Mouse (Mus musculus) heart, postnatal 36 days (tissue): Measurements from ENCODE around the gene Defb30. TPM values are rescaled to one million over a fixed set of nuclear protein-coding genes. Genes with fewer than 3 reads are reported as not detected.

Experiments
- DNase-seq, 2 experiments: peaks; one replicate each; pipeline ENCODE4 v3.0.0; 2021 to 2022
- intact Hi-C: fragments of 180-260 bp; cut with DNase I; formaldehyde crosslinking; loops from one replicate; pipeline ENCODE4 v1.15.1; 2025
- total RNA-seq, 2 experiments: library from RNA; stranded (reverse); gene quantifications; 2 replicates each; pipeline ENCODE4 v1.2.3; 2021

The Defb30 gene
- total RNA-seq = not detected

DNA sequence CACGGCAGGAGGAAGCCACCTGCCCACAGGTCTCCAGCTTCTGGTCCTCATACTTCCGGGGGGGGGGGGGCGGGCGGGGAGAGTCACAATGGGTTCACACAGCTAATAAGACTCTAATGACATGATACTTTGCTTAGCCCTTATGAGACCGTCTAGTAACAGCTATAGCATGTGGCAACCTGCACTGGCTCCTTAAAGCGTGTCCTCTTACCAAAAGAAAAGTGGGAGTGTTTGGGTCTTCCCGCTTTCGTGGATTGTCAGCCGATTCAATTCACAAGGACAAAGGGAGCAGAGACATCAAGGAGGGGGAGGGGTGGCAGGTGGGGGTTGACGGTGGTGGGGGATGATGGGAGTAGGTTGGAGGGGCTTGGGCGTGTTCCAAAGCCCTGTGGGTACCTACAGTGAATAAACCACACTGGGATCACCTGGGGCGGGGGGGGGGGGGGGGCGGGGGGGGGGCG lies at the start of gene Defb30:
Defb30 (minus strand) TSS at position 51 of the 461 bp plus-strand sequence.
- intact Hi-C loops = loop anchor here (5.0 kb wide), 1 partner anchor 322 kb away; no protein-coding TSS in a partner anchor
- no peak for DNase-seq

DNA sequence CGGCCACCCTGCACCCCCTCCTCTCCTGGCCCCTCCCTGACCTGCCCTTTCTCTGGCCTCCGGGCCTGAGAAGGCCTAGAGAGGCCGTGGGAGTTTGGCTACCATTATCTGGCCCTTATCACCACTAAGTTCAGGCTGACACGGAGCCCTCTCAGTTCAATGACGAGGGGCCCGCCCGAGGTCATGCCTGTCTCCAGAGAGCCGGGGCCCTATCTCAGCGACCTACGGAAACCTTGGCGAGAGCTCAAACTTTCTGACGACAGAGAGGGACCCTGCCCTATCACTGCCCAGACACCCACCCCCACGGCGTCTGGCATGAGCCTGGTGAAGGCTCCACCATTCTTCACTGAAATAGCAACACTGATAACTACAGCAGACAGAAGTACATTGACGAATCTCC lies 17.9 kb upstream of the Defb30 start:
- intact Hi-C loops = loop anchor here (2.0 to 5.0 kb wide), 3 partner anchors 127 to 405 kb away; no protein-coding TSS in a partner anchor
- peak; percentile 63 to 68 for DNase-seq

- intact Hi-C loops = loop anchor here (2.0 to 5.0 kb wide), 3 partner anchors 128 to 406 kb away; no protein-coding TSS in a partner anchor
- DNase-seq = peak; percentile 80 to 89
Measured at GRCm38 (mm10) chr14:63066630-63067310, 17.0 kb upstream of the Defb30 start.

DNA sequence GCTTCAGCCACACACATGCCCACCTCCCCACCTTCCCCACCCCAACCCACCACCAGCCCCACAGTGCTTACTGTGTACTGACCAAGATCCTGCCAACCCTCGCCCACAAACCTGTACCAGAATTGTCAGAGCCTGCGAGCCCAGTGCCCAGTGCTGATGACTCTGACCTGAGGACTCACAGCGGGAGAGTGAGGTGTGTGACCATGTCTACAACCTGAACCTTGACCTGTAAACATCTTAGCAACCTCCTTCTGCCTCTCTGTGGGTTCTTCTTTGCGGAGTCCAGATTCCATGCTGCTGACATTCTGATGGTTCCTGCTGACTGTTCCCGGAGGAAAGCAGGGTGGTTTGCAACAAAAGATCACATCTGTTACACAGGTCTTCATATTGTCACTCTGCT lies 15.6 kb upstream of the Defb30 start:
- DNase-seq = no peak
- intact Hi-C loops = loop anchor here (5.0 kb wide), 1 partner anchor 407 kb away; no protein-coding TSS in a partner anchor

DNA sequence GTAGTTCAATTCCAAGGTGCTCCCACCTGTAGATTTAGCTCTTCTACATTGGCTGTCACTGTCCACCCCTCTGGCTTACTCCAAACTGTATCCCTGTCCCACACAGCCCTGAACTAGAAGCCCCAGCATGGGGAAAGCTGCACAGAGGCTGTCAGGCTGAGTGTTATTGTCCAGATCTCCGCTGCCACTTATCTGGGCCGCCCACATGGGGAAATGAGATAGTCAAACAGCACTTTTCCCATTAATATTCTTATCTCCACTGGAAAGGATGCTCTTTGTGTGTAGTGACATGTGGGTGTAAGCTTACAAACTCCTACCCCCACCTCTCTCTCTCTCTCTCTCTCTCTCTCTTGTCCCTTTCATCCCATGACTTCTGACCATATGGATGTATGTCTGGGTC lies 12.4 kb upstream of the Defb30 start:
- intact Hi-C loops = no loop called here
- no peak for DNase-seq

GRCm38 (mm10) chr14:63060361-63060760 lies 10.6 kb upstream of the Defb30 start:
- DNase-seq = no peak
- intact Hi-C loops = no loop called here

- intact Hi-C loops = loop anchor here (5.0 kb wide), 1 partner anchor 318 kb away; no protein-coding TSS in a partner anchor
- DNase-seq = peak; percentile 60 to 62
Measured at GRCm38 (mm10) chr14:63054729-63055128, 5.0 kb upstream of the Defb30 start.

DNA sequence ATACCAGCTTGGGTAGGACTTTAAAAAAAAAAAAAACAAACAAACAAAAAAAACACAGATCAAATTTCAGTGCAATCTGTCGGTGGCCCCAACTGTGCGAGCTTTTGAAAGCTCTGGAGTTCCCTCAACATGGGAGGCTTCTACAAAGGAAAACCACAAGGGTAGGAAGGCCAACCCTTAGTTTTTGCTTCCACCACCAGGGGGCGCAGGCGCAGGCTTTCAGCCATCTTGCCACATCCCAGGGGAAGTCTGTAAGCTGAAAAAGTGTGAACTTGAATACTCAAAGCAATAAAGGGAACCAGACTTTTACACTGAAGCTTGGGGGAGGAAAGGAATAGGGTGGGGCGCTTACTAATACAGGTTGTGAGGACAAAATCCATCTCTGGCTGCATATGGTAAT lies 1.0 kb upstream of the Defb30 start:
- DNase-seq = peak; percentile 73 to 77
- intact Hi-C loops = loop anchor here (5.0 kb wide), 1 partner anchor 322 kb away; no protein-coding TSS in a partner anchor

DNA sequence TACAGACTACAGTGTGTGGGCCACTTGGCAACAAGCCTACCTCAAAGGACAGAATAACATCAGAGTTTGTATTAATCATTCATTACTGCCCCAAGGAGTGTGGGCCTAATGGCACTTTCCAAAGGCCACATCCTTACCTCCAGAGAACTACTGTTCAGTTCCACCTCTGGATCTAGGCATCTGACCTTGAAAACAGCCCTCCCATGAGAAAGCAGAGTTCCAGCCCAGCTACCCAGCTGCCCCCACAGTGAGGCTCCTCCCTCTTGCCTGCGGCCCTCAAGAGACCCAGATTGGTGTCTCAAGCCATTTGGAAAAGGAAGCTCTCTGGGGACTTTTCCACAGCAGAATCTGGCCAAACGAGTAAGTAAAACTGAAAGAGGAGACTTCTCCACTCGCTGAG lies 3.1 kb downstream of the Defb30 start, which contains the start of gene Defb42:
Defb42 (plus strand) TSS at position 301 of the 400 bp plus-strand sequence.
- no peak for DNase-seq
- intact Hi-C loops = no loop called here

- no peak for DNase-seq
- intact Hi-C loops = no loop called here
Measured at GRCm38 (mm10) chr14:63020524-63021156, 29.1 kb downstream of the Defb30 start.

GRCm38 (mm10) chr14:63014667-63015066 lies 35.1 kb downstream of the Defb30 start:
- no peak for DNase-seq
- intact Hi-C loops = no loop called here

GRCm38 (mm10) chr14:63013082-63013481 lies 36.7 kb downstream of the Defb30 start:
- intact Hi-C loops = no loop called here
- no peak for DNase-seq

DNA sequence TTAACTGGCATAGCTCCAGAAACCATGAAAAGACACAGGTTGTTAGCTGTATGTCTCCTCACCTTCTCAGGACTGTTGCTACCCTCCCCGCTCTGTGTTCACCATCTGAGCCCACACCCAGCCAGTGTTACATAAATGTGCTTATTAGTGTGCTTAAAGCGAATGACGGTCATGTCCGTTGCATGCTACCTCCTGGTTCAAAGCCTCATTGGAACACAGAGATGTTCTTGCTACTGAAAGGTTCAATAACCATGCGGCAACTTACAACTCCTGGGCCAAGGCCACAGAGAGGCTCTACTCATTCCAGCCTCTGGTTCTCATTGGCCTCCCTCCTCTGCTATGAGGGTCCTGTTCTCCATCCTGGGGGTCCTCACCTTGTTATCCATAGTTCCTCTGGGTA lies 38.3 kb downstream of the Defb30 start, which contains the start of gene Defb43:
Defb43 (plus strand) TSS at position 301 of the 400 bp plus-strand sequence.
- intact Hi-C loops = no loop called here
- no peak for DNase-seq

DNA sequence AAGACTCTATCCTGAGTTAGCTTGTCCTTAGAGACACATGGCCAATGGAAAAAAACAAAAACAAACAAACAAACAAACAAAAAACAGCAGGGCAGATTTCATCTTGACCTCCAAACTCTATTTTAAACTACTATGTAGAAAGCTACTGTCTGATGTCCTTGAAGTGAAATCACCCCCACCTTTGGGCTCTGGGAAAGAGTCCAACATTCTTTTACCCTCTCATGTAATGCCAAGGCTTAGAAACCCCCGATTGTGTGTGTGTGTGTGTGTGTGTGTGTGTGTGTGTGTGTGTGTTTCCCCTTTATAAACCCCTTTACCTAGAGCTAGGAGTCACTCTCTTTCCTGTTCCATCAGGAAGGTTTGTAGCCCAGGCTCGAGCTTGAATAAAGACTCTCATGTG lies 47.2 kb downstream of the Defb30 start:
- intact Hi-C loops = no loop called here
- DNase-seq = no peak

DNA sequence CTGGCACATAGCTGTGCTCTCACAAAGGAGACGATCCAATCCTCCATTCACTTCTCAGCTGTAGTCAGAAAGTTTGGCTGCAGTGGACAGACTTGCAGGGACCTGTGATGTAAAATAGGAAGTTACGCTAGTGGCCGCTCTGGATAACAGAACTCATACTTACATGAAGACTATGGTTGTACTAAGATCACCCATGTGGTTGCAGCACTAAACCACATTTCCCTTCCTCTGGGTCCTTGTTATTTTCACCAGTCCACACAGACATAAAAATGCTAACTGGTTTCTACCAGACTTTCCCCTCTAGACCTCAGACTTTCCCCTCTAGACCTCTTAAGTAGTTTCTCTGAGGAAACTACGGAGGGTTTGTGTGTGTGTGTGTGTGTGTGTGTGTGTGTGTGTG lies 50.8 kb downstream of the Defb30 start:
- no peak for DNase-seq
- intact Hi-C loops = no loop called here

GRCm38 (mm10) chr14:62997777-62998176 lies 52.0 kb downstream of the Defb30 start, which contains the start of gene Defb47:
TSS of gene Defb47 (plus strand) at chr14:62998077.
- intact Hi-C loops = no loop called here
- no peak for DNase-seq

DNA sequence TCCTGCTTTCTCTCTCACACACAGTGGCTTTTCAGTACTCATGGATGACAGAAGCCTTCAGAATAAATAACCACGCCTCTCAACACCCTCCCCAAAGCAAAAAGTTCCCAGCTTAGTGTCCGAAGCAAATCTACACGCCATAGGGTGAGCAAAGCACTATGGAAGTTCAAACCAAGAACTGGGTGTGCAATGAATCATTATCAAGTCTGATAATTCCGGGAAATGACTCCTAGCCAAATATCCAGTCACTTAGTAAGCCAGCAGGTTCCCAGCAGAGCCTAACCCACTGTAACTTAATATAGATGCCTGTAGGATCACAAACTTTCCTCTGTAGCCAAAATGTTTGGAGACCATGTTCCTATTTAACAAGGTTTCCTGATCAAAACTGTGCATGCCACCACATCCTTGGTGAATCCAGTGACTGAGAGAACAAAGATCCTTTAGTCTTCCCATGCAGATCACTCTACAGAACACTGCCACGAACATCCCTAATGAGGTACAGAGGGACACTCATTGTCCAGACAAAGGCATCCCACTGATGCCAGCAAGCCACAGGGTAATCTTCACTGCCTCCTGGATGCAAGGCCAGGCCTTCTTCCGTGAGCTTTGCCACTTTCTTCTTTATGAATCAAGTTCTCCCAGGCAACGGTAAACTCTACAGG lies 57.8 kb downstream of the Defb30 start:
- intact Hi-C loops = no loop called here
- no peak for DNase-seq

GRCm38 (mm10) chr14:62991271-62991670 lies 58.5 kb downstream of the Defb30 start:
- intact Hi-C loops = no loop called here
- no peak for DNase-seq

- intact Hi-C loops = no loop called here
- DNase-seq = no peak
Measured at GRCm38 (mm10) chr14:62984410-62984809, 65.3 kb downstream of the Defb30 start, which contains the start of gene Defb48. TSS of gene Defb48 (minus strand) at chr14:62984510.
